In the genomic region with DNA sequence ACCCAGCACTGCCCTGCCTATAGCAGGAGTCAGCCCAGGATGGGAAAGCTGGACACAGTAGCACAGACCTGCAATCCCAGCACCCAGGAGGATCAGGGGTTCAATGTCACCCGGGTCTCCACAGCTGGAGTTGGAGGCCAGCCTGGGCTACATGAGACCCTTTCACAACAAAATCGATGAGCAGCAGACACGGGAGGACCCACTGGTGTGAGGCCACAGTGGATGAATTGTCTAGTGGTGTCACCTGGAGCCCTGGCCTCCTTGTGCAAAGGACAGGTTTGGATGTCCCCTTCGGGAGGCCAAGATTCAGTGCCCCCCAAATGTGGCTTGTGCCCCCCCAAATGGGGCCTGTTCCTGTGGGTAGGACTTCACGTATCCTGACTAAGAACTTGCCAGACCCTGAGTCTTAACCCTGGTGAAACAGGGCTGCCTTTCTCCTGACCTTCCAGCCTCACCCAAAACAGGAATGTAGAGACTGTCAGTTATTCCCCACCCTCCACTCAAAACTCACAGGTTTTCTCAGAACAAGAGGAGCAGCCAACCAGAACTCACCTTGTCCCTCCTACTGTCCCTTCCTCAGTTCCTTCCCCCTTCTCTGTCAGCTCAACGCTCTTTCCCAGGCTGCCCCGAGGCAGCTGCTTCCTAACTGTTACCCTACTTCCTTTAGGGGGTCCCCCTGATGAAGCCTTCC, we compare ENCODE assay signal across 11 mouse cellular contexts. TPM values are rescaled to one million over a fixed set of nuclear protein-coding genes. Genes with fewer than 3 reads are reported as not detected.
DNase-seq lines count a peak whose midpoint lies in the region; ATAC-seq and TF ChIP-seq lines count a peak whose summit lies in the region.
"Had no signal": no experiment of that assay in that cellular context is flagged by ENCODE, and none has a peak within 500 bp of the region (broad histone marks: within the 10 kb centered on the region; RNA-seq: fewer than 3 reads in every experiment).

No protein-coding gene starts in this region.

- no peak for DNase-seq in intestine, embryonic 14.5 days (ENCODE audit: low spot score)
- peak; percentile 44 to 47 for DNase-seq in lung, postnatal 4 days
- no peak for DNase-seq in thymus, postnatal 0 days (ENCODE audit: low spot score)
- no peak for DNase-seq in left cerebral cortex, postnatal 25 days (ENCODE audit: low spot score in 2 of 2)
- DNase-seq in right cerebral cortex, postnatal 36 days (ENCODE audit: low spot score in 2 of 2) = no peak
- DNase-seq: left cerebral cortex, postnatal 4 days had no signal

- H3K4me1 ChIP-seq in heart, embryonic 15.5 days (replicated peaks) = peaks cover 23% of the 10 kb centered on the region
- peaks cover 31% of the 10 kb centered on the region for H3K4me1 ChIP-seq in heart, embryonic 12.5 days (replicated peaks)
- H3K4me1 ChIP-seq in ES-Bruce4 (ENCODE audit: control insufficient read depth, insufficient read depth, low read length) = peaks cover 18% of the 10 kb centered on the region
- H3K4me1 ChIP-seq in intestine, embryonic 14.5 days (replicated peaks; ENCODE audit: control insufficient read depth, insufficient read depth, low read length) = 0 out of 2 replicates have a peak, but pooled peaks cover 9% of the 10 kb centered on the region

- no peak for TF ChIP-seq CTCF in ES-Bruce4 (IDR thresholded peaks at IDR 0.05; ENCODE audit: low read depth, low read length)

- 0 out of 2 replicates have a peak, but pooled peaks have one; percentile 27 for ATAC-seq in heart, embryonic 15.5 days (replicated peaks; ENCODE audit: insufficient number of reproducible peaks, insufficient read depth, low FRiP score, low read depth)
- ATAC-seq in heart, embryonic 12.5 days (ENCODE audit: insufficient number of reproducible peaks, low FRiP score) = no peak
- no peak for ATAC-seq in intestine, embryonic 14.5 days (replicated peaks; ENCODE audit: low FRiP score, low TSS enrichment, low read depth)

- H3K4me3 ChIP-seq in heart, embryonic 15.5 days = no peak overlapping the region
- no peak overlapping the region for H3K4me3 ChIP-seq in heart, embryonic 12.5 days
- peak overlapping the region; percentile 20 for H3K4me3 ChIP-seq in ES-Bruce4 (ENCODE audit: low read depth, low read length)
- H3K4me3 ChIP-seq in intestine, embryonic 14.5 days (ENCODE audit: low read depth, low read length) = no peak overlapping the region

- 74% methylated on average over 7 of the region's 7 CpGs for WGBS in heart, embryonic 15.5 days
- whole genome bisulfite sequencing in heart, embryonic 12.5 days = 72% methylated on average over 7 of the region's 7 CpGs
- WGBS in intestine, embryonic 14.5 days = 72% methylated on average over 7 of the region's 7 CpGs

- no peak overlapping the region for H3K9ac ChIP-seq in heart, embryonic 15.5 days
- H3K9ac ChIP-seq in heart, embryonic 12.5 days = no peak overlapping the region
- H3K9ac ChIP-seq in ES-Bruce4 (ENCODE audit: low read depth, poor library complexity, severe bottlenecking) = peak overlapping the region; percentile 53
- H3K9ac ChIP-seq in intestine, embryonic 14.5 days (ENCODE audit: low read length) = no peak overlapping the region

- H3K27ac ChIP-seq in heart, embryonic 15.5 days = peak overlapping the region; percentile 42; the same call in 1 of the 2 replicates
- no peak overlapping the region for H3K27ac ChIP-seq in heart, embryonic 12.5 days (ENCODE audit: poor library complexity, severe bottlenecking)
- H3K27ac ChIP-seq in ES-Bruce4 (ENCODE audit: insufficient read depth, low read length) = peak overlapping the region; percentile 59
- peak overlapping the region; percentile 40; the same call in 1 of the 2 replicates for H3K27ac ChIP-seq in intestine, embryonic 14.5 days (ENCODE audit: low read depth)

- H3K36me3 ChIP-seq in heart, embryonic 15.5 days = peaks cover 11% of the 10 kb centered on the region
- peaks cover 17% of the 10 kb centered on the region for H3K36me3 ChIP-seq in heart, embryonic 12.5 days
- H3K36me3 ChIP-seq in ES-Bruce4 (ENCODE audit: control insufficient read depth, insufficient read depth, low read length, poor library complexity, severe bottlenecking) = peaks cover 6% of the 10 kb centered on the region; the same call in 1 of the 2 replicates
- peaks cover 18% of the 10 kb centered on the region for H3K36me3 ChIP-seq in intestine, embryonic 14.5 days (ENCODE audit: control insufficient read depth, insufficient read depth, low read length)

- no peak overlapping the region; the same call in 1 of the 2 replicates for H3K4me2 ChIP-seq in heart, embryonic 15.5 days
- no peak overlapping the region for H3K4me2 ChIP-seq in heart, embryonic 12.5 days
- no peak overlapping the region for H3K4me2 ChIP-seq in intestine, embryonic 14.5 days (ENCODE audit: low read length)

- 0 out of 2 replicates have a peak, but pooled peaks cover 3% of the 10 kb centered on the region for H3K27me3 ChIP-seq in heart, embryonic 15.5 days
- H3K27me3 ChIP-seq in heart, embryonic 12.5 days (replicated peaks) = no peaks in the 10 kb centered on the region
- no peaks in the 10 kb centered on the region for H3K27me3 ChIP-seq in ES-Bruce4 (ENCODE audit: control insufficient read depth, insufficient read depth, low read length, poor library complexity, severe bottlenecking)
- no peaks in the 10 kb centered on the region for H3K27me3 ChIP-seq in intestine, embryonic 14.5 days (replicated peaks; ENCODE audit: control insufficient read depth, insufficient read depth, low read length)
- H3K27me3 ChIP-seq: CH12.LX had no signal

- intact Hi-C loops in left cerebral cortex, postnatal 25 days (cut with DNase I) = no loop called here

- peak; percentile 31; the same call in 1 of the 2 replicates for TF ChIP-seq EP300 in ES-Bruce4 (IDR thresholded peaks at IDR 0.05; ENCODE audit: insufficient read depth, low read depth, low read length)

- H3K9me3 ChIP-seq in heart, embryonic 15.5 days (replicated peaks) = no peaks in the 10 kb centered on the region
- H3K9me3 ChIP-seq in heart, embryonic 12.5 days (replicated peaks) = no peaks in the 10 kb centered on the region
- H3K9me3 ChIP-seq in ES-Bruce4 (replicated peaks; ENCODE audit: control insufficient read depth, insufficient read depth, low read length, poor library complexity, severe bottlenecking) = no peaks in the 10 kb centered on the region
- H3K9me3 ChIP-seq in intestine, embryonic 14.5 days (ENCODE audit: control insufficient read depth, low read length) = no peaks in the 10 kb centered on the region

- no peak for TF ChIP-seq POLR2A in ES-Bruce4 (IDR thresholded peaks at IDR 0.05; ENCODE audit: insufficient read depth, low read length)

RNA-seq across cellular contexts. Expression of a gene that starts 33.1 kb away (rescaled TPM):
- polyA plus RNA-seq in heart, embryonic 15.5 days (2015; fragmentation: Nextera tagmentation; extraction: Ambion mirVana) = 48.4 and 59.1 TPM in 2 replicates
- 70.1 and 70.6 TPM in 2 replicates for polyA plus RNA-seq in heart, embryonic 12.5 days (2016; fragmentation: Nextera tagmentation; extraction: Ambion mirVana)
- 73.8 and 76.6 TPM in 2 replicates for polyA plus RNA-seq in ES-Bruce4 (2011; ENCODE audit: insufficient read depth, insufficient read length, low read depth, missing spikeins)
- polyA plus RNA-seq in intestine, embryonic 14.5 days (2014; fragmentation: Nextera tagmentation; extraction: Ambion mirVana) = 94.6 and 108 TPM in 2 replicates
- polyA plus RNA-seq in thymus, postnatal 0 days (2015; fragmentation: Nextera tagmentation; extraction: Ambion mirVana) = 2.4 and 3.9 TPM in 2 replicates
- total RNA-seq in left cerebral cortex, postnatal 25 days (2021) = 1 to 10 TPM in 1 of 2 experiments, under 1 TPM in 1; 0.96 to 1.6 TPM

RNA-seq across cellular contexts. Expression of a gene that starts 34.4 kb away (rescaled TPM):
- 6.3 and 7.5 TPM in 2 replicates for polyA plus RNA-seq in heart, embryonic 15.5 days (2015; fragmentation: Nextera tagmentation; extraction: Ambion mirVana)
- polyA plus RNA-seq in heart, embryonic 12.5 days (2016; fragmentation: Nextera tagmentation; extraction: Ambion mirVana) = 9.0 and 9.1 TPM in 2 replicates
- polyA plus RNA-seq in ES-Bruce4 (2011; ENCODE audit: insufficient read depth, insufficient read length, low read depth, missing spikeins) = 39.6 and 46.9 TPM in 2 replicates
- 12.8 and 14.9 TPM in 2 replicates for polyA plus RNA-seq in intestine, embryonic 14.5 days (2014; fragmentation: Nextera tagmentation; extraction: Ambion mirVana)
- polyA plus RNA-seq in thymus, postnatal 0 days (2015; fragmentation: Nextera tagmentation; extraction: Ambion mirVana) = 5.8 and 9.3 TPM in 2 replicates
- total RNA-seq in left cerebral cortex, postnatal 25 days (2021) = 10 to 100 TPM; 54.6 to 60.6 TPM

RNA-seq across cellular contexts. Expression of a gene that starts 45.6 kb away (rescaled TPM):
- 1.0 and 1.2 TPM in 2 replicates for polyA plus RNA-seq in heart, embryonic 15.5 days (2015; fragmentation: Nextera tagmentation; extraction: Ambion mirVana)
- 0.19 and 0.37 TPM in 2 replicates for polyA plus RNA-seq in heart, embryonic 12.5 days (2016; fragmentation: Nextera tagmentation; extraction: Ambion mirVana)
- 3.4 and 4.5 TPM in 2 replicates for polyA plus RNA-seq in ES-Bruce4 (2011; ENCODE audit: insufficient read depth, insufficient read length, low read depth, missing spikeins)
- polyA plus RNA-seq in intestine, embryonic 14.5 days (2014; fragmentation: Nextera tagmentation; extraction: Ambion mirVana) = 6.0 and 8.4 TPM in 2 replicates
- polyA plus RNA-seq in thymus, postnatal 0 days (2015; fragmentation: Nextera tagmentation; extraction: Ambion mirVana) = 0.23 and 0.33 TPM in 2 replicates
- total RNA-seq in left cerebral cortex, postnatal 25 days (2021) = under 1 TPM; 0.85 TPM

RNA-seq across cellular contexts. Expression of a gene that starts 50.8 kb away (rescaled TPM):
- polyA plus RNA-seq in heart, embryonic 15.5 days (2015; fragmentation: Nextera tagmentation; extraction: Ambion mirVana) = 0.76 and 0.96 TPM in 2 replicates
- polyA plus RNA-seq in heart, embryonic 12.5 days (2016; fragmentation: Nextera tagmentation; extraction: Ambion mirVana) = 0.21 and 0.24 TPM in 2 replicates
- polyA plus RNA-seq in ES-Bruce4 (2011; ENCODE audit: insufficient read depth, insufficient read length, low read depth, missing spikeins) = 0.82 and 1.8 TPM in 2 replicates
- 0.17 and 0.26 TPM in 2 replicates for polyA plus RNA-seq in intestine, embryonic 14.5 days (2014; fragmentation: Nextera tagmentation; extraction: Ambion mirVana)
- polyA plus RNA-seq in thymus, postnatal 0 days (2015; fragmentation: Nextera tagmentation; extraction: Ambion mirVana) = 0.08 TPM in 1 of 2 replicates, not detected in the other
- 1 to 10 TPM; 3.0 to 3.2 TPM for total RNA-seq in left cerebral cortex, postnatal 25 days (2021)
- polyA plus RNA-seq: neural tube, embryonic 11.5 days had no signal

Comparison
In these comparisons a context has a peak if more than half of its experiments do, and no peak if none do; other contexts are left out.
1. DNase-seq: peak in lung, postnatal 4 days (2 of 2); none in intestine, embryonic 14.5 days (single experiment), thymus, postnatal 0 days (single experiment), left cerebral cortex, postnatal 25 days (0 of 2) and right cerebral cortex, postnatal 36 days (0 of 2).
2. RNA of a gene that starts 33.1 kb away (polyA plus RNA-seq): 94.6 to 108 TPM in intestine, embryonic 14.5 days, 73.8 to 76.6 TPM in ES-Bruce4, 70.1 to 70.6 TPM in heart, embryonic 12.5 days and 48.4 to 59.1 TPM in heart, embryonic 15.5 days; 2.4 to 3.9 TPM in thymus, postnatal 0 days; every median in the first group is over 10 times any median in the second.